Mouse (Mus musculus) erythroid progenitor cell, adult 5-6 weeks (primary cell): ENCODE measurements around the gene Nfat5. TPM values are rescaled to one million over a fixed set of nuclear protein-coding genes. Genes with fewer than 3 reads are reported as not detected.

Experiments used
- ATAC-seq: replicated peaks from 2 replicates; pipeline ENCODE4 v1.8.0; 2016; ENCODE audit warnings: moderate number of reproducible peaks, mild to moderate bottlenecking, moderate TSS enrichment, inconsistent platforms; ENCODE audit not compliant: poor library complexity, low FRiP score, severe bottlenecking
- total RNA-seq, 2 experiments: library from RNA; stranded (forward) in 1 of 2; stranded (reverse) in 1 of 2; fragments of 150-400 nt in 1 of 2; fragments of 186-747, 209-891 nt in 1 of 2; gene quantifications; 2 replicates each; pipeline versions ENCODE4 v1.2.3 to v1.2.4; 2015 to 2017; ENCODE audit warnings: low replicate concordance in 2 of 2

The Nfat5 gene
- total RNA-seq, 2 experiments from 2014 or later, result 21.0 to 23.6 TPM

DNA sequence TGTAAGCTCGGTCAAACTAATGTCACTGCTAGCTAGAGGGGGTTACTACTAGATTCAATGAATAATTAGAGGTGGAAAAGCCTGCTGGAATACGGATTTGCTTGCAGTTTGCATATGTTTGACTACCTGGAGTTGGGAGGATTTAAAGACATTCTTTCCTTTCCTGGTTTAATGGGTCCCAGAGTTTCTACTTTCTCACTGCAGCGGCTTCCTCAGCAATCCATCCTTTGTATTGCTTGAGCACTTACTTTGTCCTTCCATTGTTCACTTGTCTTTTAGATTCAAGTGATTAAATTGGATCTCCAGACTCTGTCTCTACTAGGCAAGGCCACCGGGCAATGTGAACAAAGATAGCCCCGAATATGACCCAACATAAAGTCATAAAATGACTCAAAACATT lies 5.7 kb upstream of the Nfat5 start:
- ATAC-seq, result no peak

DNA sequence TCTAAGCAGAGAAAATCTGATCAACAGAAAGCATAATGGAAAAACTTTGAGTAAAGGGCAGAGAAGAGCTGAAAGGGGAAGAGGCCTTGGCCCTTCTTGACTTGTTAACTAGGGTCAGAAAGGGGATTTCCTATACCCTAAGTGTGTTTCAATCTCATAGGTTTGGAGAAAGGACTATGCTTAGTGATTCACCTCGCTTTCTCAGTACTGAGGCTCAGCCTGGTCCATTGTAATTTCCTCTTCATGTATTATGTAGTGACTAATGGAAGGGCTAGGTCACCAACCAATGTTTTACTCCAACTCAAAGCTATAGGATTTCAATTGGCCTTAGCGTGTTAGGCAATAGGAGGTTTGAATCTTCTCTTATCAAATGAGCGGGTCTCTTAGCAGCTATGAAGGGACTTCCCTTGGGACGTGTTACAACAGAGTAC lies 2.1 kb upstream of the Nfat5 start:
- ATAC-seq, result no peak

DNA sequence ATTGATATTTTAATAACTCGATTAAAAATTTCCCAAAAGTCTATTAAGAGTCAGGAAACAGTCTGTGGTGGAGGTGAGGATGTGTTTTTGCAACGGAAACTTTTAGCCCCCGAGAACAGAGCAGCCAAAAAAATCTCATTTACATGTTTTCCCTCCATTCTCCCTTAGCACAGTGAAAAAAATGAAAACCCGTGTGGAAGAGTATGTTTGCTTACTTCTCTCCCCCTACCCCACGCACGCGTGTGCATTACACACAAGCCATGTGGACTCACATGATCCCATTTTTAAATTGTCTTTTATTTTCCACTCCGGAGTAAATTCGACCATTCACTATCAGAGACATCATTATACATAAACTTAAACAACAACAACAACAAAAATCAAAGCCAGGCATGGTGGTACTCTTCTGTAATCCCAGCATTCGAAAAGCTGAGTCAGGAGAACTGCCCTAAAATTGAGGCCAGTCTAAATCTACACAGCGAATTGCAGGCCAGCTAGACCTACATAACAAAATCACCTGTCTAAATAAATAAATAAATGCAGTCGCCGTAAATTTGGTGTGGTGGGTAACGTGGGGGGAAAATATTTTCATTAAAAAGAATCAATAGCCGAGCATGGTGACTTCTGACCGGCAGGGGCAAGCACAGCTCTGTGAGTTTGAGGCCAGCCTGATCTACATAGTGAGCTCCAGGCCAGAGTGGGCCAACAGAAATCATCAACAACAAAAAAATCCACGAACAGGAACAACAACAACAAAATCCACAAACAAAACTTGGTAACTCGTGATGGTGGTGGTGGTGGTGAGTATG lies 947 bp upstream of the Nfat5 start:
- peak; percentile 22; the same call in 1 of the 2 replicates for ATAC-seq

DNA sequence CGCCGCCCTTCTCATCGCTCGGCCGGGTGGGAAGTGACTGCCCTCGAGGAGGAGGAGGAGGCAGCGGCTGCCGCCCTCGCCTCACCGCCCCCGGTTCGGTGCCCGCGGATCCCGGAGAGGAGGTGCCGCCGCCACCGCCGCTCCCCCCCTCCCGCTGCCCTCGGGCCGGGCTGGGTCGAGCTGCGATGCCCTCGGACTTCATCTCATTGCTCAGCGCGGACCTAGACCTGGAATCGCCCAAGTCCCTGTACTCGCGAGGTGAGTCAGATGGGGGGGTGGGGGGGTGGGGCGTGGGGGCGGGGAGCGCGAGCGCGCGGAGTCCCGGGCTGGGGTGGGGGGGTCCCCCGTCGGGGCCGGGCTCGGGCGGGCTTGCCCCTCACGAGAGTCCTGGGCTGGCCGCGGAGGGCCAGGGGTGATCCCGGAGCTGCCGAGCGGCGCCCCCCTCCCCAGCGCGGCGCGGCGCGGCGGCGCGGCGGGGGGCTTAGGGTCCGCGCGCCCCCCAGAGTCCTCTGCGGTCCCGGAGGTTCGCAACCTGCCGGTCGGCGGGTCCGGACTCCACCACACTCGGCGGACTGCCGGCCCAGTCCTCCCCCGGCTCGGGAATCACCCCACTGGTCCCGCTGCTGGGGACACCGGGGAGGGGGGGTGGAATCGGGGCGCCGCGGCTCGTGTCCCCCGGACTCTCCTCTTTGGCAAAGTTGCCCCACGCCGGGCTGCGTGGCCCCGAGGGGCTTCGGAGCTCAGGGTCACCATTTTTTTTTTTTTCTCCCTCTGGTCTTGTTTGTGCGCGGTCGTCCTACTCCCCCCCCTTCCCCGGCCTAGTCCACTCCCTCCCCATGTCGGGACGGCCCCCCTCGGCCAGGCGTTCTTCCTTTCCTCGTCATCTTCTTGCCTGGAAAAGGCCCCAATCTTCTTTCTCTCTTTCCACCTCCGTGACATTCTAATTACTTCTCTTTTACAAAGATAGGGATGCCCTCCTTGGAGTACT lies 665 bp downstream of the Nfat5 start:
- peak; percentile 77 for ATAC-seq

DNA sequence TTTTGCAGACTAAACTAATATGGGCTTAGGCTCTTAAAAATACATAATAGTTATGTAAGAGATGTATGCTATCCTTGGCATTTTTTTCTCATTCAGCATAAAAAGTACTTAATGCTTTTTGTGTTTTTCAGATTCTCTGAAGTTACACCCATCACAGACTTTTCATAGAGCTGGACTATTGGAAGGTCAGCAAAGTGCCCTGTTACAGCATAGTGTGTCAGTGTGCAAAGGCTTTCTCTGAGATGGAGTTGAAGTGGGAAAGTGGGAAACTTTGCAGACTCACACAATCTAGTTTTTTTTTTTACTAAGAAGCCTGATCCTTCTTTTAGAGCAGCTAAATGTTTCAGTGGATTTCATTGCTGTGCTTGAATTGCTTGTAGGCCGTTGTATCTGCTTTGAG lies 2.2 kb downstream of the Nfat5 start:
- no peak for ATAC-seq

DNA sequence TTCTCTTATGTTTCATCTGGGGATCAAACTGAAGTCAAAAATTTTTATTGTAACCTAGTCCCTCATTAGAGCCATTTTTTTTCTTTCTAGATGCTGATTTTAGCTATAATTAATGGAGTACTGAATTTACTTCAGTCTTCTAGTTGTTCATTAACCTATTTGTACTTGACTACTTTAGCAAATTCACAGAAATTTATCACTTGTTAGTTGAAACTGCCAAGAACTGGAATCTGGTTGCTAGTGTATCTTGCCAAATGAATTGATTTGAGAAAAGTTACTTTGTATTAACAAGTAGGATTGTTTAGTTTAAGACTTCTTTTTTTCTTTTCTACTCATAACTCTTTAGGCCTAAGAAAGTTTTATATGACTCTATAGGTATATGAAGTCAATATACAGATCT lies 18.6 kb downstream of the Nfat5 start:
- ATAC-seq, result no peak

DNA sequence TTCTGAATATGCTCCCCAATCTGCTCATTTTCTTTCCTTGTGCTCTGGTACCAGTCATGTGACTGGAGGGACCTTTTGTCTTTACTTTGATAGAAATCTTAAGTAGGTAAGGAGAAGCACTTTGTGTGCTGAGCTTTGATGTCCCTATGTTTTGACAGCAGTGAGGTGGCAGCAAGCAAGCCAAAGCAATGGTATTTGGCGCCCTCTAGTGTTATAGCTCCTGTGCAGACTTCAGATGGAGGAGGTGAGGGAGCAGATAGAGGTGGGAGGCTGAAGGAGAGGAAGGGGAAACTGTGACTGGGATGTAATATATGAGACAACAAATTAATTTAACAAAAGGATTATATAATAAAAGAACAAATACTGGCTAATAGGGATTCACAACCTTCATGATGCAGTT lies 30.9 kb downstream of the Nfat5 start:
- peak; percentile 85 for ATAC-seq

DNA sequence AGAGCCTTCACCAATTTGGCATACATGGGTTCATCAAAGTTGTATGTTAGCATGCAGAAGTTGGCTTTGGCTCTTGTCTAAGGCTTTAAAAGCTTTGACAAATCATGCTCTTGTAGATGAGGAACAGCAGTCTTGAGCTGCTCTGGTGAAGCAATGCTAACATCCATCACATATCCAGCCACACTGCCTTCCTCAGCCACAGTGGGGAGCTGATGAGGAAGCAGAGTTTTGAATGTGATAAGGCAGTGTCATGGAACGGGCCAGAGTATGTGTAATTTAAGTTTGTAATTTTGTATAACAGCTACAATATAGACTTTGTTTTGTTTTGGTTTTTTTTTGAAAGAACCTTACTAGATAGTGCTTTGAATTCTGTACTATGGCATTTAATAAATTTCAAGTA lies 36.3 kb downstream of the Nfat5 start:
- no peak for ATAC-seq

DNA sequence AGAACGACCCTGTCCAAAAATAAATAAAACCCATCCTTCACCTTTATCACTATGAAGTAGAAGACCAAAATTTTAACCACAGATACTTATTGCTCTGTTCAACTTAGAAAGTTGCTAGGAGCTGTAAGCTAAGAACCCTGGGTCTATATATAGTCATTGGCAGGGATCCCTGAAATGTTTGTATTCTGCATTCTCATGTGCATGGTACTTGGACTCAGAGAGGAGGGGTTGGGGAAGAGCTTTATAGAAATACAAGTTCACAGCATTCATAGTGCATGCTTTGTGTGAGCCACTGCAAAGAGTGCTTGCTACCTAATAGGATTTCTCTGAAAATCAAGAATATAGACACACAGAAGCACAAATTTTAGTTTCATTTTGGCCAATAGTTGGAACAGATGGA lies 43.2 kb downstream of the Nfat5 start:
- no peak for ATAC-seq

DNA sequence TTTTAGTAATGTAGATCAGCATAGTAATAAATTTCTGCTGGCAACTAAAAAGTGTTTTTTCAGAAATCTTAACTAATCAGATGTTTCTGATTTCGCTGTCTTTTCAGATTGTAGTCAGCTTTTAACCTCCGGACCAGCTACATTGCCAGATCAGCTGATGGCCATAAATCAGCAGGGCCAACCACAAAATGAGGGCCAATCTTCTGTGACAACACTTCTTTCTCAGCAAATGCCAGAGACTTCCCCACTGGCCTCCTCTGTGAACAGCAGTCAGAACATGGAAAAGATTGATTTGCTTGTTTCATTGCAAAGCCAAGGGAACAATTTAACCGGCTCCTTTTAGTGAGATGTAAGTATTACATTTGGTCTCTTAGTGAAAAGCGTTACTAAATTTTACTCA lies 77.0 kb downstream of the Nfat5 start:
- no peak for ATAC-seq

DNA sequence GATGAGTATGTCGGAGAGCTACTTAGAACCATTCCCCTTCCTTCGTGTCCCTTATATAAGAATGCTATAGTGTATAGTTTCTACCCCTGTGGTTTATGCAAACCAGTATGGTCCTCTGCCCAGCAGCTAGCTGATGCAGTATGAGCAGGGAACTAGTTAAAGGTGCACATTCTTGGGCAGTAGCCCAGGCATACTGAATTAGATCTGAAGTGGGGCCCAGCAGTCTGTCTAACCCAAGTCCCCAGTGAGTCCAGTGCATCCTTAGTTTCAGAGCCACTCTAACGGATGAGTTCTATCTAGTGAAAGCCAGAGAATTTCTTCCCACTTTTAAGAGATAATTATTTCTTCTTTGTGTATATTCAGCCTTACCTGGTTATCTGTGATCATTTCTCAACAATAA lies 84.1 kb downstream of the Nfat5 start:
- ATAC-seq, result no peak

DNA sequence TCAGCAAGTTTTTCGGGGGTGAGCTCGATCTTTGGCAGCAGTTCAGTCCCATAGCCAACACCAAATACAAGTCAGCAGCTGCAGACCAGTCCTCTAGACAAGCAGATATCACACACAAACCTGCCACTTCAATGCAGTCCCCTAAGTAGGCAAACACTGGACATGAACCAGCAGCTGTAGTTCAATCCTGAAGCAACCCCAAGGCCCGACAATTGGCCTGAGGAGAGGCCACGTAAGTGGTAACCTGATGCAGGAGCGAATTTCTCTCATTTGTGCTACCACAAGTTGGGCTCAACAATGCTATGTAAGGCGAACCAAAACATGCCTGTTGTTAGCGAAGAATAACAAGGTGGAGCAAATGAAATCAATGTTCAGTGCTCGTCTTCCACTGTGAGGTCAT lies 87.5 kb downstream of the Nfat5 start:
- no peak for ATAC-seq

DNA sequence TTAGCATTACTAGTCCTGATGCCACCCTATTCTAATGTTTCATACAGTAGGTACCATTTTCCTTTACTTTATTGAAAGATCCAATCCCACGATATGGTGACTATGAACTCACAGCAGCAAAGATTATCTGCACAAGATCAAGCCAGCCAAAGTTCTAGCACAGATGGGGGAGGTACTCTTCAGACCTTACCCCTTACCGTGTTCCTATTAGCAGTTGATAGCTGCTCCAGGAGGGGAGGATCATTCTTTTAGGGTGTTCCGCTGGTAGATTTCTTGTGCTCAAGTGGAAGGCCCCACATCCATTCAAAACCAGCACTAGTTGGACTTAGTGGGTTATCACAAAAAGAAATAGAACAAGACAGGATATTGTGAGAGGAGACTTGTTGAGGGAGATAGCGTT lies 88.4 kb downstream of the Nfat5 start:
- no peak for ATAC-seq

DNA sequence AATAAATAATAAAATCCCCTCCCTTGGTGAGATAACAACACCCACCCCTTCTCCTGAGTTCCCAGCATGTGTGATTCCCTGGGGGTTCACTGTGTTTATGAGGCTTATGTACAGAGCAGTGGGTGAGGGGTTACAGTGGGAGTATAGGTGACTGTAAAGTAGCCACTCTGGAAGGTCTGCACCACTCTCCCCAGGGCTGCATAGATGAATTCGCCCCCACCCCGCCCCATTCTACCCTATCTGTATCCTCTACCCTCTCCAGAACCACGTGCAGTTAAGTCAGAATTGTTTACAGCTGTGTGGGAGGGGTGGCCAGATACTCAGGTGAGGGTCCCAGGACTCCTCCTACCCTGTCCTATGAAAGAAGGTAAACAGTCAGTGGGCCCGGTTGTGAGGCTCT lies 89.6 kb downstream of the Nfat5 start:
- ATAC-seq, result no peak

DNA sequence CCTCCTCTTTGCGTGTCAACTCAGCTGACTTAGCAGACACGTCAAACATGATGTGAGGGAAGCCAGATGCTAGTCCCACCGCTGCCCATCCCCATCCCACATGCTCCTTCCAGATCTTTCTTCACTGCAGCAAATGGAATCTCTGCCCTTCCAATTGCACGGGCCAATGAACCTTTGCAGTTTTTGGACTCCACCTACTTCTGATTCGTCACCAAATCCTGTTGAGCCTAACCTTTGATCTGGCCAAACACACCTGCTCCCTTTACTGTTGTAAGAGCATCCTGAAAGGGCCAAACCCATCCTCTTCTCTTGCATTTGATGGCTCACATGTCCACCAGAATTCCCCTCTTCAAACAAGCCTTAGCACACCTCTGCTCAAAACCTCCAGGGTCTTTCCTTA lies 91.4 kb downstream of the Nfat5 start:
- ATAC-seq, result no peak

DNA sequence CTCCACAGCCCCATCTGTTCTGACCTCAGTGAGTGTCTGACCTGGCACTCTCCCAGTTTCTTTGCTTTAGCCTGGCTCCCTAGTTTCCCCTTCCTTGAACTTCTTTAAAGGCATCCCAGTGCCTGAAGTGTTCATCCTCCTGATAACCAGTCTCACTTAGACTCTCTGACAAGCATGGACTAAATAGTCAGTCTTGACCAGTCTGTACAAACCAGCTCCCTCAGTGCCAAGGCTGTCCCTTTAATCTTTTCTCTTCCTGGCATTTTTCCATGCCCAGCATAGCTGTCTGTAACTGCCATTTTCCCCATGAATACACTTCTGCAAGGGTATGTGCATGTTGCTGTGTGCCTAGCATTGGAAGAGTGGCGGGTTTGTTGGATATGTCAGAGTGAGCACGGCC lies 91.8 kb downstream of the Nfat5 start:
- ATAC-seq, result no peak

DNA sequence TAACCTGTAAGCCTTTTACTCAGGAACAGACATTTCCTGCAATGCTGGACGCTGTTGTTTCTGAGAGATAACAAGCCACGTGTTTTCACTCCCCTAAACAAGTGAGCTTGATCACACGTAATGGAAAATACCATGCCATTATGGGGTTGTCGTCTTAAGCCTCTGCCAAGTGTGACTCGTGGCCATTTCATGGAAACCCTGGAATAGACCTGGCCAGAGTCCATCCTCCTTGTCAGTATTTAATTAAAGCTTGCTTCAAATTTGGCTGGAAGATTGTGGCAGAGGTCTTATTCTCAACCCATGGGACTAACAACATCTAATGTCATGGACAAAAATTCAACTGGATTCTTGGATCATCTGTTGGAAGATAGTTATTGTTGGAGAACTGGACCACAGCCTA lies 92.9 kb downstream of the Nfat5 start:
- ATAC-seq, result no peak

DNA sequence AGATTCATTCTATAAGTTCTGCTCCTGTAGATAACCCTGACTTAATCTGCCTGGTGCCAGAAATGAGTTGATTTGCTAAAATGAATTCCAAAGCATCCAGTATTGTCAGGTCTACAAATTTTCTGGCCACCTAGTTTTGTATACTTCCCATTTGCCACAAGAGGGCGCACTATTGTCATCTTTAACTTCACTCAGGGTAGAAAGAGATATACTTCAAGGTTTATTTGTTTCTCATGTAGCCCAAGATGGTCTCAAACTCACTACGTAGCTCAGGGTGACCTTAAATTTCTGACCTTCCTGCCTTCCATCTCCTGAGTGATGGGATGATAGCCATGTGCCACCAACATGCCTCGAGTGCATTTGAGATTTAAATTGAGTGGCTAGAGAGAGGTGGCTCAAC lies 93.4 kb downstream of the Nfat5 start:
- peak; percentile 65 for ATAC-seq

DNA sequence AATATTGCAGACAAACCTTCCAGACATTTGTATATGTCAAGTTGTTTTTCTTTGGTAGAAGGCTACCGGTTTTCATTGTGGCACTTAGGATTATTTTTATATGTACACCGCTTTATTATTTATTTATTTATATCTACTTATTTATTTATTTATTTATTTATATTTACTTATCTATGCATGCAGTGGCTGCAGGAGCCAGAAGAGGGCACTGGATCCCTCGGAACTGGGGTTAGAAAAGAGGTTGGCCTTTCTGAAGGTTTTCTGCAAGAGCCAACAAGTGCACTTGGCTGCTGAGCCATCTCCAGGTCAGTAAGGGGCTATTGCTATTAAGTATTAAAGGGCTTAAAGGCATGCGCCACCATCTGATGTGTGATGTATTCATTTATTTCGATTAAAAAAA lies 94.6 kb downstream of the Nfat5 start:
- no peak for ATAC-seq

DNA sequence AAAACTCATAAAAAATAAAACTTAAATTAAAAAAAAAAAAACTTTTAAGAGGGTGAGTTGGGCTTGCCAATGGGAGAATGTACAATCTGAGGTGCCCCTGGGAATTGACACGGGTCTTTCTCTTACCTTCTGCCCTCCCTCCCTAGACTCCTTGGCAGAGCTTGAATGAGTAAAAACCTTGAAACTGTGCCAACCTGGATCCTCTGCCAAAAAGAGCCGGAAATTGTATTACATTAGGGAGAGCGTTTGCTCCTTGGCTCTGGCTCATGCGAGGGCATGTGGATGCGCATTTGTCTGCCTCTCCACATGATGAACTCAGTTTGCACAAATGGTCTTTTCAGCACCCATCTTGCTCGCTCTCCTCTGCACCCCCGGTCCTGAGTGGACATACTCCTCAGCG lies 96.3 kb downstream of the Nfat5 start:
- ATAC-seq, result no peak
